Mouse (Mus musculus): ENCODE results near the gene 1700034J05Rik. TPM values are rescaled to one million over a fixed set of nuclear protein-coding genes. Genes with fewer than 3 reads are reported as not detected.

The 1700034J05Rik gene
- total RNA-seq (2021) = not detected
- long read RNA-seq, experiment 1 = 0 reads
- long read RNA-seq, experiment 2 = 0 reads

DNA sequence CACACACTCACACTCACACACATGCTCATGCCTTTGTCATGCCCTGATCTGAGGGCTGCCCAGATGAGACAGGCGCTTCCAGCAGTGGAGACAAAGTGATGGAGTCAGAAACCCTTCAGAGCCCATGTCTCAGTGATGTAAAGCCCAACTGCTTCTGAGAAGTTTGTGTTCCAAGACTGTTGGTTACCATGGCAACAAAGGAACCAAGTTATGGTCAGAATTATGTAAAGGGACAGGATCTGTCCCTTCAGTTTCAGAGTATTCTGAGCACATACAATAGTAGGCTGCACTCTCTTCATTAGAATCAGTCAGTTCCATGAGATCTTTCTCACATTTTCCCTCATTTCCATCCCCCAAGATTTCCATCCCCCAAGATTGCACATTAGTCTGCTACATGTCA, at the start of gene 1700034J05Rik:
Gene 1700034J05Rik, minus strand, starts transcription at position 165 of the 400 bp plus-strand sequence.
- no peak for DNase-seq

DNA sequence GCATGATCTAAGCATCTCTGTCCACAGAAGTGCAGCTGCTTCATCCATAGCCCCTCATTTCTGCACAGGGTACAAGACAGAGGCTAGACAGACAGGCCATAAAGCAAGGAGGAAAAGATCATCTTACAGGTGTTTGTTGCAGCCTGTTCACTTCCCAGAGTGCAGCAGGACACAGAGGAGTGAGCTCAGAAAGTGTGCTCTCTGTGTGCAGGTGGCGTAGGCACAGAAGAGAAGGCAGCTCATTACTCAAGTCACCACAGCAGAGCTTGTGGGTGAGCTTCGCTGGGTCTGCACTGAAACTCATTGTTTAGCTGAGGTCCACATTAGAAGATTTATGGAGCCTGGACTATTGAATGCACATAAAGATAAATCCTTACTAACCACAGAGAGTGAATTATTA, 45.5 kb upstream of the 1700034J05Rik start:
- intact Hi-C loops (cut with DNase I) = no loop called here

More for the DNA sequence above, at the start of gene 1700034J05Rik:
- intact Hi-C loops (cut with DNase I) = no loop called here

GRCm38 (mm10) chr6:146999302-146999701, 45.1 kb upstream of the 1700034J05Rik start:
- no peak for DNase-seq
- intact Hi-C loops (cut with DNase I) = no loop called here

More for the DNA sequence above, 45.5 kb upstream of the 1700034J05Rik start:
- no peak for DNase-seq

GRCm38 (mm10) chr6:146998710-146999109, 44.5 kb upstream of the 1700034J05Rik start:
- intact Hi-C loops (cut with DNase I) = no loop called here

GRCm38 (mm10) chr6:146997006-146997405, 42.8 kb upstream of the 1700034J05Rik start:
- intact Hi-C loops (cut with DNase I) = no loop called here
- no peak for DNase-seq

More at GRCm38 (mm10) chr6:146998710-146999109, 44.5 kb upstream of the 1700034J05Rik start:
- DNase-seq = no peak

DNA sequence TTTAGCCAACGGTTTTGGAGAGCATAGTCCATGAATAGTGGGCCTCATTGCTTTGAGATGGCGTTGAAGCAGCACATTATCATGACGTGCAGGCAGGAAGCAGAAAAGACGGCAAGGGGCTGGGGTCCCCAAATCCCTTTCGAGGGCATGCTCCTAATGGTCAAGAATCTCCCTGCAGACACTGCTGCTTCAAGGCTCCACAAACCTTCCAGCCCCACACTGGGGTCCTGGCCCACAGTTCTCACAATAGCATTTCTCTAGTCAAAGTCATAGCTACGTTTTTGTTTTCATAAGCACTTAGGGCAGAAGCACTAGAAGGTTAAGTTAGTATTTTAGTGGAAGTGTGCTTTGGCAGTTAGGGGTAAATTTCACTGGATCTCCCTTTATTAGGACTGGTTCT, 41.7 kb upstream of the 1700034J05Rik start:
- intact Hi-C loops (cut with DNase I) = loop anchor here (2.0 kb wide), 1 partner anchor 161 kb away; no protein-coding TSS in a partner anchor

GRCm38 (mm10) chr6:146995391-146995790, 41.2 kb upstream of the 1700034J05Rik start:
- DNase-seq = no peak
- intact Hi-C loops (cut with DNase I) = loop anchor here (2.0 kb wide), 1 partner anchor 161 kb away; no protein-coding TSS in a partner anchor

More for the DNA sequence above, 41.7 kb upstream of the 1700034J05Rik start:
- no peak for DNase-seq

GRCm38 (mm10) chr6:146994236-146994635, 40.0 kb upstream of the 1700034J05Rik start:
- peak in 1 of 2 experiments; percentile 53 for DNase-seq
- intact Hi-C loops (cut with DNase I) = loop anchor here (2.0 kb wide), 1 partner anchor 159 kb away; no protein-coding TSS in a partner anchor

DNA sequence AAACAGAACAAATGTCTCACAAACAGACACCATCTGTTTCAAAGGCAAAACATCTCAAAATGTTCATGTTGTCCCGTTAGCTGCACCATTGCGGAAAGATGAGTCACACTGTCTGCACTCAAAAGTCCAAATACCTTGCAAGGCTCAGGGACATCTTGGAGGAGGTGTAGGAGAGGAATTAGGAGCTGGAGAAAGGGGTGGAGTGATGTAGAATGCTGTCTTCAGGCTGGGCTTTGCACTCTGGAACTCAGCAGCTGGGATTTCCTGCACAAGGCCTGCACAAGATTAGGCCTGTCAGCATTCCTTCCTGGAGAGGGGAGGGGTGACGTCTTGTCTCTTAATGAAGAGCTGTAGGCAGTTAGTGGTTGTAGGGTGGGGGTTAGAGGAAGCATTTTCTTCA, 30.3 kb upstream of the 1700034J05Rik start:
- DNase-seq = no peak
- intact Hi-C loops (cut with DNase I) = no loop called here

DNA sequence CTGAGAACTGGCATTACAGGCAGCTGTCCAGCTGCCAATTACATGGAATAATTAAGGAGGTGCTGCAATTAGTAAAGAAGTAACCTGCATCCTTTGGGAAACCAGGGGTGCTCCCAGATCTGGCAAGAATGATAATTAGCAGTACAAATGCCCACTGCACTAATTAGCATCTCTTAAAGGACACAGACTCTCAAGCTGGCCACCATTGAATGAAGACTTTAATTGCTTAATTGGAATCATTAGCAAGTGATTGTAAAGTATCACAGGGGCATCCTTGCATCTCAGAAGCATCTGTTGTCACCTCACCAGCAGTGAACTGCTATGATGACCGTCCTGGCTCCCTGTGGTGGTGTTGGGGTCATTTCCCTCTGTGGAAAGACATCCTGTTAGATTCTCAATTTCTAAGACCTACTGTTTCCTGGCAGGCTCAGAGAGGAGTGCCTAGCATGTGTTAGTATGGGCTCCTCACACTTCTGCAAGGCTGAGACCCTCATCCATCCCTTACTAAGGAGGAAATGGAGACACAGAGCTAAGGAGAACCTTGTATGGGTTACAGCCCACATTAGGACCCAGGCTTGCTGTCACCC, 27.1 kb upstream of the 1700034J05Rik start:
- no peak for DNase-seq
- intact Hi-C loops (cut with DNase I) = no loop called here

GRCm38 (mm10) chr6:146979953-146980352, 25.7 kb upstream of the 1700034J05Rik start:
- intact Hi-C loops (cut with DNase I) = no loop called here
- no peak for DNase-seq

GRCm38 (mm10) chr6:146979115-146979744, 25.0 kb upstream of the 1700034J05Rik start:
- intact Hi-C loops (cut with DNase I) = no loop called here
- no peak for DNase-seq

DNA sequence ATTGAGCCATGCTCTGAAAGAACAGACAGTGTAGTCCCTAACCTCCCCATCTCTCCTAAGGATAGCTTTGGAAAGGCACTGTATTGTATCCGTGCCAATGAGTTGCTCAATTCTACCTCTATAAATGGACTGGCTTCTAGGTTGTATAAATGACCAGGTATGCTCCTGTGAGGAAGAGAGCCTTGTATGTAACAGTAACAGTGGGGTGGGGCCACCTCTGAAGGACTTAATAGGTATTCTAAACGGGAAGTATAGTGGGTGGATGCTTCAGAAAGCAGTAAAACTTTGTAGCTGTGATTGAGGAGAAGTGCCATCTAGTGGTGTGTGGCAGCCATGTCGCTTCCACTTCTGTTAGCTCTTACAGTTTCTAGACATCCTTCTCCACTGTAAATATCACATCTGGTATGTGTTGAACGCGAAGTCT, 24.5 kb upstream of the 1700034J05Rik start:
- no peak for DNase-seq
- intact Hi-C loops (cut with DNase I) = no loop called here

- intact Hi-C loops (cut with DNase I) = no loop called here
- no peak for DNase-seq
Measured at GRCm38 (mm10) chr6:146976446-146976845, 22.2 kb upstream of the 1700034J05Rik start.

GRCm38 (mm10) chr6:146973830-146974229, 19.6 kb upstream of the 1700034J05Rik start:
- no peak for DNase-seq
- intact Hi-C loops (cut with DNase I) = no loop called here

- DNase-seq = no peak
- intact Hi-C loops (cut with DNase I) = no loop called here
Measured at GRCm38 (mm10) chr6:146973406-146973805, 19.2 kb upstream of the 1700034J05Rik start.

DNA sequence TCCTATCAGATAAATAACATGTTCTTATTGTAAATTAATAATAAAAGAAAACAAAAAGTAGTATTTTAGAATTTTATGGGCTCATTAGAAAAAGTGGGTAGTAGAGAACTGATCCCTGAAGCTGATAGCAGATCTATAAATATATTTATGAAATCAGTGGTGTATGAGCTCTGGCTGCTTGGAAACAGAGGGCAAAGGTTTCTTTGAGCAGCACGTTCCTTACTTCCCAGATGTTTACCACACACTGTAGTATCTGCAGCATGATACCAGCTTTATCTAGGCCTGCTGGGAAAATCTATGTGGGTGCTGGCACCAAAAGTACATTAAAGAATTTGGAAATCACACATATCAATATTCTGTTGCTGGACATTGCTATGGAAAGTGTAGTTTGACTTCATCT, 18.5 kb upstream of the 1700034J05Rik start:
- intact Hi-C loops (cut with DNase I) = no loop called here
- DNase-seq = no peak

DNA sequence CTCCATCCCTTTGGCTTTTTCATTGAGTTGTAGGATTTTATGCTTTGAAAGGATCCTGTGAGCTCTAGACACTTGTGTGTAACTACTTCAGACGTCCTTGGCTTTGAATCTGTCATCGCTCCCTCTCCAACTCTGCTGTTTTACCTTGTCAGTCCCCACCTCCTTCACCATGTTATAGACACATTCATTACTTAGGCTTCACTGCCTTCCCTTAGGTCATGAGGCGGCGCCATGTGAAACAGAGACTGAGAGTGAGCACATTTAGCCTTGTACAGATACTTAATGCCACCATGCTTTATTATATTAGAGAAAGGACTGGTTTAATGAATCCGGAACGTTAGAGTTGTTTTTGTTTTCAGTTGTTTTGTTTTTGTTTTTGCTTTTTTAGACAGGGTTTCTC, 17.8 kb upstream of the 1700034J05Rik start:
- intact Hi-C loops (cut with DNase I) = no loop called here
- DNase-seq = no peak

GRCm38 (mm10) chr6:146971366-146971765, 17.1 kb upstream of the 1700034J05Rik start:
- no peak for DNase-seq
- intact Hi-C loops (cut with DNase I) = no loop called here

GRCm38 (mm10) chr6:146970811-146971210, 16.6 kb upstream of the 1700034J05Rik start:
- intact Hi-C loops (cut with DNase I) = no loop called here

DNA sequence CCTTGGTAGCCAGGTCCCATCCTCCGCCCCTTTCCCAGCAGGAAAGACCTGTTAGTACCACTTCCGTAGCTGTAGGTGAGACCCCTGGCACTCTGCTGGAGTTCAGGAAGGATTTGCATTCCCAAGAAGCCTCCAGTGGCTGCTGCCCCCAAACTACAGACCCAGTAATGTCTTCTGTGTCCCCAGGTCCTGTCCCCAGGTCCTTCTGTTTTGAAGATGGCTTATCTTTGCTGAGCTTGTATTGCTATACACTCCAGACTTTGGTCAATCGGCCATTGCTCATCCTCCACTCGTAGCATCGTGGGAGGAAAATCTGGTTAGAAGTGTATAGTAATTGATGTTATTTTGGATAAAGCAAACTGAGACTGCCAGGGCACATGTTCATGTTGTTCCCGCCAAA, 13.6 kb upstream of the 1700034J05Rik start:
- intact Hi-C loops (cut with DNase I) = no loop called here
- no peak for DNase-seq

More at GRCm38 (mm10) chr6:146970811-146971210, 16.6 kb upstream of the 1700034J05Rik start:
- DNase-seq = no peak

Measured in gastrocnemius, postnatal 36 days (tissue).